Mouse (Mus musculus) B cell, adult 2 months (primary cell): ENCODE measurements around the gene Rab42.
"Not testable (repeated sequence)": the region's sequence is repeated elsewhere in the genome, so short reads cannot be mapped to it uniquely, and the experiment has no call there.

Source experiments
- DNase-seq, 2 experiments: peaks; one replicate each; pipeline ENCODE4 v3.0.0; 2022

Rab42 gene

DNA sequence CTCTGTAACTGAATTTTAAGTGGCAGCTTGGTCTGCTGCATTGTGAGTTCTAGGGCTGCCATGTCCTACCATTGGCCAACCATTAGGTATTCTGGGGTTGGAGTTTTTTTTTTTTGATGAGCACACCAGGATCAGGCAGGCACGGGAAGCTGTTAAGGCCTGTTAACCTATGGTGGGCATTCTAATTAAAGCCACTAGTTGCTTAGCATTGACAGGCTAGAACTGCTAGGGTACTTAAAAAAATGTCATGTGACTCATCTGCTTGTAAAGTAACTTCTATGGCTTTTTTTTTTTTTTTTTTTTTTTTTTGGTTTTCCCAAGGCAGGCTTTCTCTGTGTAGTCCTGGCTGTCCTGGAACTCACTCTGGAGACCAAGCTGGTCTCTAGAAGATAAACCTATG is 8.0 kb upstream of the Rab42 start:
- DNase-seq = no peak

DNA sequence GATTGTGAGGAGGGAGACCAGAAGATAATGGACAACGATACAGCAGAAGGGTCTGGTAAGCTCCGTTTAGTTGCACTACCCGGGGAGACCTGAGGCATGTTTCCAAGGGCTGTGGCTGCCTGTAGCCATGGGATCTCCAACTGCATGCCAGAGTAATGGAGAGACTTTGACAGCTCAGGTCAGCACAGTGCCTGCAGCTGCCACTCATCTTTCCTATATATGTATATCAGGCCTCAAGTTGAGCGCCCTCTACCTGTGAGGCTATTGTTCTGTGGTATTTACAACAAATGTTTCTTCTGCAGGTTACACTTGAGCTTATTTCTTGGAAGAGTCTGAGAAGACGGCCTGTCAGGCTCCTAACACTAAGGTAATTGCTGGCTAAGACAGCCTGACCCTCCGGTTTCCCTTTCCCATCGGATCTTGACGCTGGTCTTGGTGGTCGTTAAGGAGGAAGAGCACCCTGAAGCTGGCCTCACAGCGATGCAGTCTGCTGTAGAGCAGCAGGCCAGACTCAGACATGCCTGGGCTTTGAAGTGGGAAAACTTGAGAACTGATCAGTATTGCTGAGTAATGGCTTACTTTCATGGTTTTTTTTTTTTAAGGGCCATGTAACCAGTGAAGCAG is 6.8 kb upstream of the Rab42 start:
- DNase-seq = peak; percentile 73 to 78

GRCm38 (mm10) chr4:132309140-132309848 is 6.1 kb upstream of the Rab42 start:
- peak; percentile 28 to 40 for DNase-seq

GRCm38 (mm10) chr4:132308437-132309139 is 5.4 kb upstream of the Rab42 start:
- peak; percentile 89 to 90 for DNase-seq

- DNase-seq = no peak
Observed at GRCm38 (mm10) chr4:132306004-132306403, 2.8 kb upstream of the Rab42 start.

DNA sequence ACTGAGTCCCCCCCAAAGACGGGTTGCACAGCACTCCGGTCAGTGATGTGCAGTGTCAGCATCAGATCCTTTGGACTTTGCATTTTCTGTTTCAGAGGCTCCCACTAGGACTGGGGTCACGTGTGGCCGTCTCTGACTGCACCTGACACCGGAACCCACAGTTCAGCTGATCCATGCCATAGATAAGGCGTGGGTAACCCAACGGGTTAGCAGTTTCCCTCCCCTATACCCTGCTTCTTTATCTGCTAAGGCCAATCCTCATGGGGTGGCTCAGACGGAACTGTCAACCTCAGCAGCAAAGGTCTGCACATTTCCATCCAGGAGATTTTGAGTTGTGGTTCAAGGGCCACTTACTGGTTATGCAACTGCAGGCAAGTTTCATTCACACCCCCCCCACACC is 2.1 kb upstream of the Rab42 start:
- no peak for DNase-seq

DNA sequence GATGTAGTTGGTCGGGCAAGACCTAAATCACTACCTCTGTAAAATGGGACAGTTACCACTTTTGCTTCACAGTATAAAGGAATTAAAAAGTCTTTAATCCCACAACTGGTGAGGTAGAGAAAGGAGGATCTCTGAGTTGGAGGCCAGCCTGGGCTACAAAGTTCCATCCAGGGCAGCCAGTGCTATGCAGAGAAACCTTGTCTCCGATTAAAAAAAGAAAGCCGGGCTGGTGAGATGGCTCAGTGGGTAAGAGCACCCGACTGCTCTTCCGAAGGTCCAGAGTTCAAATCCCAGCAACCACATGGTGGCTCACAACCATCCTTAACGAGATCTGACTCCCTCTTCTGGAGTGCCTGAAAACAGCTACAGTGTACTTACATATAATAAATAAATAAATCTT is 299 bp upstream of the Rab42 start:
- DNase-seq = not testable (repeated sequence)

DNA sequence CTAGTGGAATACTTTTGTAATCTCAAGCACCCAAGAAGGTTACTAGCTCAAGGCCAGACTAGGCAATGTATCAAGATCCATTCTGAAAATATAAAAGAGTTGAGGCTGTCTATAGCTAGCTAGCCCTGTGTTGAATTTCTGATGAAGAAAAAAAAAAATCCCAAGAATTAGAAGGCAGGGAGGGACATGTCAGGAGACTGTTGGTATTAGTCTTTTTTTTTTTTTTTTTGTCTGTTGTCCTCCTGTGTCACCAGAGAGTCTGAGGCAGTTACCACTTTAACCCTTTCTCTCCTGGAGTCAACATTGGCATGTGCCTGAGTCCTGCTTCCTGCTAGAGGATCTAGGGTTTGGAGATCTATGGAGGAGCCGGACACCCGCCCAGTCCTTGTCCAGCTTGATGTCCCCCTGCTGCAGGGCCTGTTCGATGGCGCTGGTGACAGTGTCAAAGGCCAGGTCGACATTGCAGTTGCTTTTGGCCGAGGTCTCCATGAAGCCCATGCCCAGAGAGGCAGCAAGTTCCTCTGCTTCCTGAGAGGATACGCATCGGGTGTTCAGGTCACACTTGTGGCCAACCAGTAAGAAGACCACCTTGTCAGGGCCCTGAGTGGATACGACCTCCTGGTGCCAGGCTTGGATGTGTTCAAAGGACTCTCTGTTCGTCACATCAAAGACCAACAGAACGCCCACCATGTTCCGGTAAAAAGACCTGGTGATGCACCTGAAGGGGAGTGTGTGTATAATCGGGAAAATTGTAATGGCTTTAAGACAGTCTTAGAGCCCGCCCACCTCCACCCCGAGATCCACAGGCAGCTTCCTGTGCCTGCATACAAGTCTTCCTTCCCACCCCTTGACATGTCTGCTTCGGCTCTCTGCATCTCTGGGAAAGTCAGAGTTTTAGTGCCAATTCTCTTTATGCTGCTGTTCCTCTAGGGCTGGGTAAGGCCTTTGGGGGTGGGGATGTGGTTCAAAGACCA is 933 bp downstream of the Rab42 start:
- DNase-seq = no peak

DNA sequence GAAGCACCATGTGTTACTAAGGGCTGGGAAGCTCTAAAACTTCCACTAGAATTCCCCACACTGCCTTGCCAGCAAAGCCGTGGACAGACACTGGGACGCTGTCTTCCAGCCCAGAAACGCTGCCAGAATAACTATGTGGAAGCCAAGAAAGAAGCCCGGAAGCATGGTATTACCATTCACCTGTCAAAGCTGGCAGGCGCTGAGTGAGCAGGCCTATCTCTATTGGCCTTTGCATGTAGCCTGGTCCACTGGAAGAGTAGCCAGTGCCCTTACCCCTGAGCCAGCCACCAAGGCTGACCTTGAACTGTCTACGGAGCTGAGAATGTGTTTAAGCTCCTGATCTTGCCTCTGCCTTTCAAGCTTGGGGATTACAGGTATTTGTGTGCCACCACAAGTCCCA is 1.7 kb downstream of the Rab42 start:
- DNase-seq = no peak

DNA sequence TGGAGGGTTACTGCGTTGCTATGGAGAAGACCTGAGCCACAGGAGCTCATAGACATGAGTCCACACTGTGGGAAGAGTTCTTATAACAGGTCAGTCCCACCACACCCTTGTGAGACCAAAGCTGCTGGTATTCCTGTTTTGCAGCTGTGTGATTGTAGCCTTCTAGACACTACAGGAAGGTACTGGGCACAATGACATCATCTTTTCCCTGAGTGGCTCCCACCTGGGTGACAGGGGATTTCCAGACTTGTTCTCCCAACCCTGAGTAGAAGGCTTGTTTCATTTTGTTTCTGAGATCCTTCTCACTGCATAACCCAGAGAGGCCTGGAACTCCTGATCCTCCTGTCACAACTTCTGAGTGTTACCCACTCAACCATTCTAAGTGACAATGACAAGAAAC is 3.3 kb downstream of the Rab42 start:
- DNase-seq = no peak

DNA sequence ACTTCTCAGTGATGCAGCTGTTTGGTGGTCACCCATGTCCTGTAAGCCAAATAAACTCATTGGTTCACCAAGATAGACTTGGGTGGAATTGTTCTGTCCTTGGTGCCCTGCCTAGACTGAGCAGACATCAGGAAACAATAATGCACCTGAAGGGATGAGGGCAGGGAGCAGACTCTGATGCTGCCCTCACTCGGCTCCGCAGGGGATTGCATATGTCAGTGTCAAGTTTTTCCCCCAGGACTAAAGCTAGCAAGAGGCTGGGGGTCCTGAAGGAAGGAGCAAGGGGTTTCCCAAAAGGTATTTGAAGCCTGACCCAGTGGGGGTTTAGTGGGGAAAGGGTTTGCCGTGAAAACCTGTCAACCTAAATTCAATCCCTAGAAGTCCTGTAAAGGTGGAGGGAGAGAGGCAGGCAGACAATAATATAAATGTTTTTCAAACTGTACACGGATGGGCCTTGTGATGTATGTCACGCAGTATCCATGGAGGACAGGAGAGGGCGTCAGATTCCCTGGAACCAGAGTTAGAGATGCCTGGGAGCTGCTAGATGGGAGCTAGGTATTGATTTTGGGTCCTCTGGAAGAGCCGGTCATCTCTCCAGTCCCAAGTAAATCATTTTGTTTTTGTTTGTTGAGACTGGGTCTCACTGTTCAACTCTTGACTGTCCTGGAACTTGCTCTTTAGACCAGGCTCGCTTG is 7.3 kb downstream of the Rab42 start:
- DNase-seq = peak in 1 of 2 experiments; percentile 12

GRCm38 (mm10) chr4:132293682-132294240 is 9.4 kb downstream of the Rab42 start:
- no peak for DNase-seq

DNA sequence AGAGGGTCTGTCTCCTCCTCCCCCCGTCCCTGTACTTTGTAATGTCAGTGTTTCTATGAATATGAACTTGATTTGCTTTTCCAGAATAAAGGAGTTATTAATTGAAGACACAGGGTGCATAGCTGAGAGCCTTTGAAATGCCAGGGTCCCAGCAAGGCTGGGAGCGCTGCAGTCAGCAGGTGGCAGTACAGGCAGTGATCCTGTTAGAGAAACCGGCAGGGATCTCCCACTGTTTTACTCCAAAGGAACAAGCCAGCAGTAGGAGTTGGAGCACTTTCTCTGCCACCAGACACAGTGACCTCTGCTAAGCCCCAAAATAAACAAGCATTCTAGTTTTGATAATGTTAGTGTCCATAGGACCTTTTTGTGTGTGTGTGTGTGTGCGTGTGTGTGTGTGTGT is 10.2 kb downstream of the Rab42 start:
- DNase-seq = no peak

DNA sequence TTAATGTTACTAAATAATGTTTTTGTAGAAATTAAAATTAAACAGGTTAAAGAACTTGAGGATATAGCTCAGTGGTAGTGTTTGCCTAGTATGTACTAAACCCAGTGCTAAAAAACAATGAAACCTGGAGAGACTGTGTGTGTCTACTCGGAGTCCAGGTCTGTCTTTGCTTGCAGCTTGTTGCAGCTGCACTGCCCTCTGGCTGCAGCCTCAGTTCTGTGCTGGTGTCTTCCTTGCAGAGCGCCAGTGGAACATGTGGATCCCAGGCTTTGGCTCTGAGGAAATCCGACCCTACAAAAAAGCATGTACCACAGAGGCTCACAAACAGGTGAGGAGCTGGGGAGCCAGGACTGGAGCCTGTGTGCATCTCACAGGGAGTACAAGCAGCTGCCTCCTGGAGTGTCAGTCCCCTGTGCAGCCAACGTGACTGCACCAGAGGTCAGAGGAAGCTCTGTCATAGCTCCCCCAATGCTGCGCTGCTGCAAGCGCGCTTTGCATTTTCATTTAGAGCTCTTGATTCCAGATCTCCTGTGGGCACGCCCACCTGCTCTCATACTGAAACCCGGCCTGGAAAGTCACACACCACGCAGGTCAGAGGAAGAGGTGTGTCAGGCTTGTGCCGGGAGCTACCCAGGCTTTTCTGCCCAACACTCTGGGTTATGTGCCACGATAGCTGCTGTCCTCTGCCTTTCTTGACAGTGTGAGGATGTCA is 11.4 kb downstream of the Rab42 start:
- DNase-seq = no peak

GRCm38 (mm10) chr4:132291056-132291455 is 12.1 kb downstream of the Rab42 start:
- DNase-seq = no peak

DNA sequence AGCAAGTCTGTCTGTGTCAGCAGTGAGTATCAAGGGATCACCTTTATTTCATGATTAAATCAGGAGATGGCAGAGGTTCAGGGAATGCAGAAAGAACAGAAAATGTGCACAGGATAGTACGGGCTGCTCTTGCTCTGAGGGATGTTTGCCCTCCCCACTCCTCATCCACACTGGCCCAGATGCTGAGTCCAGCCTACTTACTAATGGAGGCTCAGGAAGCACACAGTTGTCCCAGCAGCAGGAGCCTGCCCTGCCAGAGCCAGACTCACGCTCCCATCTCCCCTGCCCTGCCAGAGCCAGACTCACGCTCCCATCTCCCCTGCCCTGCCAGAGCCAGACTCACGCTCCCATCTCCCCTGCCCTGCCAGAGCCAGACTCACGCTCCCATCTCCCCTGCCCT is 14.3 kb downstream of the Rab42 start:
- not testable (repeated sequence) for DNase-seq

DNA sequence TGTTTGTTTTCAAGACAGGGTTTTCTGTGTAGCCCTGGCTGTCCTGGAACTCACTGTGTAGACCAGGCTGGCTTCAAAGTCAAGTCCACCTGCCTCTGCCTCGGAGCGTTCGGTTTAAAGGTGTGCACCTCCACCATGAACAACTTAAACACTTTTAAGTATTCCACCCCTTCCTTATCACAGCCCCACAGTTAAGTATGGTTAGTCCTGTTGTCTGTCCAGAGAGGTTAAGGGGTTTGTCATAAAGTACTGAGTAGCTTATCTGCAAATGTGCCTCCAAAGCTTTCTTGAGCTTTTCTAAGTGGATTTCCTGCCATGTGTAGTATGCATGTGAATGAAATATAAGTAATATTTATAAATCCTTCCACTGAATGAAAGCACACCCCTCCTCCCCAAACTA is 27.2 kb downstream of the Rab42 start:
- DNase-seq = no peak

- DNase-seq = peak; percentile 92 to 95
Observed at GRCm38 (mm10) chr4:132274156-132274862, 28.9 kb downstream of the Rab42 start, which contains the start of gene Taf12. Gene Taf12 (plus strand): TSS chr4:132274375.

DNA sequence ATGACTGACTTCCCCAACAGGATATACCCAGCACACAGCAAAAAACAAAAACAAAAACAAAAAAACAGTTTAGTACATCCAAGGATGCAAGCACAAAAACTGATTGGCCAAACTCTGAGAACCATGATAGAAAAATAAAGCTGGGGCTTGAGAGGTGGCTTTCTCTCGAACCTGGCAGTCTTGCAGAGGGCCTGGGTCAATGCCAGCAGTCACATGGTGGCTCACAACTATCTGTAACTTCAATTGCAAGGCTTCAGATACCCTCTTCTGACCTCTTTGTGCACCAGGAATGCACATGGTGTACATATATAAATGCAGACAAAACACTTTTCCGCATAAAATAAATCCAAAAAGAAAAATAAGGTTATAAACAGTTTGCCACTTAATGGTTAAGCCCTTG is 30.0 kb downstream of the Rab42 start:
- no peak for DNase-seq
